Mouse (Mus musculus): ENCODE measurements around the gene Tnik.

The Tnik gene

GRCm38 (mm10) chr3:28345961-28346360 lies 82.9 kb downstream of the Tnik start:
- peak; percentile 19 for DNase-seq (ENCODE audit: extremely low read depth, low read depth, low spot score)

- no peak for DNase-seq (ENCODE audit: extremely low read depth, low read depth, low spot score)
These were observed 83.5 kb downstream of the Tnik start for GRCm38 (mm10) chr3:28346476-28346875.

GRCm38 (mm10) chr3:28348746-28349145 lies 85.7 kb downstream of the Tnik start:
- no peak for DNase-seq (ENCODE audit: extremely low read depth, low read depth, low spot score)

GRCm38 (mm10) chr3:28350147-28350801 lies 87.3 kb downstream of the Tnik start:
- no peak for DNase-seq (ENCODE audit: extremely low read depth, low read depth, low spot score)

GRCm38 (mm10) chr3:28358391-28358790 lies 95.4 kb downstream of the Tnik start:
- DNase-seq (ENCODE audit: extremely low read depth, low read depth, low spot score): no peak

- DNase-seq (ENCODE audit: extremely low read depth, low read depth, low spot score): no peak
These were observed 96.1 kb downstream of the Tnik start for GRCm38 (mm10) chr3:28359138-28359537.

- no peak for DNase-seq (ENCODE audit: extremely low read depth, low read depth, low spot score)
These were observed 98.0 kb downstream of the Tnik start for GRCm38 (mm10) chr3:28361056-28361455.

- no peak for DNase-seq (ENCODE audit: extremely low read depth, low read depth, low spot score)
These were observed 100.6 kb downstream of the Tnik start for GRCm38 (mm10) chr3:28363441-28364125.

GRCm38 (mm10) chr3:28368746-28369145 lies 105.7 kb downstream of the Tnik start:
- DNase-seq (ENCODE audit: extremely low read depth, low read depth, low spot score): no peak

- DNase-seq (ENCODE audit: extremely low read depth, low read depth, low spot score): no peak
These were observed 106.3 kb downstream of the Tnik start for GRCm38 (mm10) chr3:28369266-28369665.

- DNase-seq (ENCODE audit: extremely low read depth, low read depth, low spot score): no peak
These were observed 106.7 kb downstream of the Tnik start for GRCm38 (mm10) chr3:28369698-28370097.

- DNase-seq (ENCODE audit: extremely low read depth, low read depth, low spot score): no peak
These were observed 108.6 kb downstream of the Tnik start for GRCm38 (mm10) chr3:28371583-28371982.

- DNase-seq (ENCODE audit: extremely low read depth, low read depth, low spot score): no peak
These were observed 109.4 kb downstream of the Tnik start for GRCm38 (mm10) chr3:28372459-28372858.

GRCm38 (mm10) chr3:28374738-28375510 lies 111.9 kb downstream of the Tnik start:
- DNase-seq (ENCODE audit: extremely low read depth, low read depth, low spot score): no peak

- DNase-seq (ENCODE audit: extremely low read depth, low read depth, low spot score): no peak
These were observed 117.2 kb downstream of the Tnik start for GRCm38 (mm10) chr3:28380224-28380623.

GRCm38 (mm10) chr3:28383526-28384126 lies 120.6 kb downstream of the Tnik start:
- DNase-seq (ENCODE audit: extremely low read depth, low read depth, low spot score): no peak

- no peak for DNase-seq (ENCODE audit: extremely low read depth, low read depth, low spot score)
These were observed 122.4 kb downstream of the Tnik start for GRCm38 (mm10) chr3:28385199-28385975.

GRCm38 (mm10) chr3:28388540-28388939 lies 125.5 kb downstream of the Tnik start:
- no peak for DNase-seq (ENCODE audit: extremely low read depth, low read depth, low spot score)

- DNase-seq (ENCODE audit: extremely low read depth, low read depth, low spot score): no peak
These were observed 127.2 kb downstream of the Tnik start for GRCm38 (mm10) chr3:28390183-28390582.

- no peak for DNase-seq (ENCODE audit: extremely low read depth, low read depth, low spot score)
These were observed 129.5 kb downstream of the Tnik start for GRCm38 (mm10) chr3:28392542-28392941.

GRCm38 (mm10) chr3:28398781-28399180 lies 135.8 kb downstream of the Tnik start:
- DNase-seq (ENCODE audit: extremely low read depth, low read depth, low spot score): no peak
